Mouse (Mus musculus): ENCODE results near the gene Zfp872. TPM values are rescaled to one million over a fixed set of nuclear protein-coding genes. Genes with fewer than 3 reads are reported as not detected.
A peak's percentile ranks its signal among the peaks of the same experiment; 100 is the strongest.
"Not testable (repeated sequence)": the region's sequence is repeated elsewhere in the genome, so short reads cannot be mapped to it uniquely, and the experiment has no call there.

The Zfp872 gene
- total and polyA plus RNA-seq, 2 experiments from 2014 or later, result 0.14 to 0.16 TPM

DNA sequence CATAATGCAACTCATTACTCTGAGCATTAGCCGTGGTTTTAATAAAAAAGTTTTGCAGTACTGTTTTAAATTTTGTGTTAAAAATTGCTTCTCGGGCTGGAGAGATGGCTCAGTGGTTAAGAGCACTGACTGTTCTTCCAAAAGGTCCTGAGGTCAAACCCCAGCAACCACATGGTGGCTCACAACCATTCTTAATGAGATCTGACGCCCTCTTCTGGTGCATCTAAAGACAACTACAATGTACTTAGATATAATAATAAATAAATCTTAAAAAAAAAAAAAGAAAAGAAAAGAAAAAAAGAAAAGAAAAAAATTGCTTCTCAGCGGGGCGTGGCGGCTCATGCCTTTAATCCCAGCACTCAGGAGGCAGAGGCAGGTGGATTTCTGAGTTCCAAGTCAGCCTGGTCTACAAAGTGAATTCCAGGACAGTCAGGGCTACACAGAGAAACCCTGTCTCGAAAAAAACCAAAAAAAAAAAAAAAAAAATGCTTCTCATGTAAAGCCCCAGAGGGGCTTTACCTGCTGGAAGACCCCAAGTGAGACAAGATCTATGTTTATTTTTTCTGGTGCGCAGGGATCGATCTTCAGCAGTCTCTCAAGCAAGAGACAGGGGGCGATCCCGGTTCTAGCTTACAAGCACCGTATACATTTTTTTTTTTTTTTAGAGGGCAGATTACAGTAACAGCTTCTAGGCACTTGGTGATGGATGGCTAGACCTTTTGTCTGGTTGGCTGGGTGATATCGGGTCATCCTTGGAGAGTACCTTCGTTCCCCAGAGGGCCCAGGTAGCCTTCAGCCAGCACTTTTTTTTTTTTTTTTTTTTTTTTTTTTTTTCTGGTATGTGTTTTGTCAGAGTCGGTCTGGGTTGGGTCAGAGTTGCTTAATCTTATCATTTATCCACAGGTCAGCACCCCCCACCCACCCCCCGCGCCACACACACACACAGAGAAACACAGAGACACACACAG, 36.9 kb downstream of the Zfp872 start:
- Histone ChIP-seq H3K36me3 (ENCODE audit: insufficient read depth) (no peaks in the 10 kb centered on the region), H3K4me2 (ENCODE audit: low read depth) (peak overlapping the region; percentile 69), H3K4me3 (ENCODE audit: low read depth, low read length) (peak overlapping the region; percentile 80), H3K27ac (ENCODE audit: low read depth, low read length) (no peak overlapping the region), H3K9ac (peak overlapping the region; percentile 63), H3K4me1 (ENCODE audit: insufficient read depth) (no peaks in the 10 kb centered on the region), H3K9me3 (ENCODE audit: low read length) (no peaks in the 10 kb centered on the region), H3K27me3 (ENCODE audit: insufficient read depth, low read length) (no peaks in the 10 kb centered on the region)
- ATAC-seq (peak; percentile 21), DNase-seq (peak; percentile 60)
- 27% methylated on average over 17 of the region's 17 CpGs for WGBS
- TF ChIP-seq CTCF (IDR thresholded peaks at IDR 0.05; ENCODE audit: low read depth), result peak; percentile 38

DNA sequence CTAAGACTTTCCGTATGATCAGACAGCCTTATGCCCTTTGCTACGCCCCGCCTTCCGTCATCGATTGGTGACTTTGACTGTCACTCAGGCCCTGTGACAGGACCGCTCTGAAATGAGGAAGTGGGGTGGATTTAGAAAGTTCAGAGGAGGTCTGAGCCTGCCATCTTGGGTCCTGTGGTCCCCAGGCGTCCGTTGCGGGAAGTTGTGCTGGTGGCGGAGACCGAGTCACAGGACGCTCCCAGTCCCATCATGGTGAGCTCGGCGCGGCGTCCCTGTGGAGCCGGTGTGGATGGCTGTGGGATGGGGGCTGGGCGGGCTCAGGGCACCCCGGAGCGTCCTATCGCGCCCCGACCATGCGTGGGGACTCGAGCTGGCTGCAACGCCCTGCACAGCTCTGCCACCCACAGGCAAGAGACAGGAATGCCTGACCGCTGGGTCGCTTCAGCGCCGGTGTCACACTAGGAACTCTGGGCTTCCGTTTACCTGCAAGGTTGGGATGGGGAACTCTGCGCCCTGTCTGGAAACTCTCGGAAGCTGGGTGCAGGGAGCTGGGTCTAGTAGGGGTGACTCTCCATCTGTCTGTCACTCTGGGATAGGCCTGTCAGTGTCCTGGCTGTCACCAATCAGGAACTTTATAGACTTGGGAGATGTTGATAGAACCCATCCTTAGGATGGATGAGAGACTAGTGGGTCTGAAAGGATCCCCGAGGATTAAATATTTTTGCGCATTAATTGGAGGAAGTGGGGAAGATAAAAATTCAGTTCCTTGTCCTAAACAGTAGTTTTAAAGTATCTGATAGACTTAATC, 37.9 kb downstream of the Zfp872 start, which contains the start of gene Zfp809:
Gene Zfp809, plus strand, starts transcription at position 134 of the 808 bp plus-strand sequence.
- peak within 1 kb of the TSS; percentile 84 for H3K27ac ChIP-seq (ENCODE audit: low read depth, low read length)
- H3K27me3 ChIP-seq (ENCODE audit: insufficient read depth, low read length), result no peaks in the 10 kb centered on the region
- ATAC-seq (peak; percentile 99), DNase-seq (peak; percentile 97)
- WGBS, result 3% methylated on average over 35 of the region's 35 CpGs
- H3K9me3 ChIP-seq (ENCODE audit: low read length), result no peaks in the 10 kb centered on the region
- H3K4me3 ChIP-seq (ENCODE audit: low read depth, low read length), result peak within 1 kb of the TSS; percentile 80
- no peaks in the 10 kb centered on the region for H3K36me3 ChIP-seq (ENCODE audit: insufficient read depth)
- H3K4me2 ChIP-seq (ENCODE audit: low read depth), result peak within 1 kb of the TSS; percentile 69
- TF ChIP-seq CTCF (IDR thresholded peaks at IDR 0.05; ENCODE audit: low read depth), result peak; percentile 84
- peak within 1 kb of the TSS; percentile 63 for H3K9ac ChIP-seq
- H3K4me1 ChIP-seq (ENCODE audit: insufficient read depth), result no peaks in the 10 kb centered on the region

DNA sequence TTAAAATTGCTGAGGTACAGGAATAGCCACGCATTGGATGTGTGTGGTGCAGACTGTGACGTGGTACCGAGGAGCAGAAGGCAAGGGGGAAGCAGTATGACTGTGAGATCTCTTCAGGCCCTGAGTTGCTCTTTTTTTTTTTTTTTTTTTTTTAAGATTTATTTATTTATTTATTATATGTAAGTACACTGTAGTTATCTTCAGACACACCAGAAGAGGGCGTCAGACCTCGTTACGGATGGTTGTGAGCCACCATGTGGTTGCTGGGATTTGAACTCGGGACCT, 38.4 kb downstream of the Zfp872 start:
- ATAC-seq, DNase-seq, H3K9ac ChIP-seq: not testable (repeated sequence)

DNA sequence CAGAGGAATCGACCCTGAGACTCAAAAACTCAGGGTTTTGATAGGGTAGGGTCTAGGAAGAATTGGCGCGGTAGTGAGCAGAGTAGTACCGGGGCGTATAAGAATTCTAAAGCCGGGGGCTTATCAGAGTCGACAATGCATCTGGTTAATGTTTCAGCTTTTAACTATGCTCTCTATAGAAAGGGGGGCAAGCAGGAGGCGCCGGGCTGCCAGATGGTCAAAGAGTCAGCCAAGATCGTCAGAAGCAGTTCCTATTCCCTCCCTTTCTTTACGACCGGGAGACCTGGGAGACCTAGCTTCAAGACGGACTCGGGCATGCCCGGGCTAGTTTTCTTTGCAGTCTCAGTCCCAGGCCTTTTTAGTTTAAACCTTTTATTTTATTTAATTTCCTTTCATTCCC, 39.0 kb downstream of the Zfp872 start:
- Histone ChIP-seq H3K9ac (no peak overlapping the region), H3K9me3 (ENCODE audit: low read length) (no peaks in the 10 kb centered on the region), H3K36me3 (ENCODE audit: insufficient read depth) (no peaks in the 10 kb centered on the region), H3K4me3 (ENCODE audit: low read depth, low read length) (no peak overlapping the region), H3K4me1 (ENCODE audit: insufficient read depth) (no peaks in the 10 kb centered on the region), H3K4me2 (ENCODE audit: low read depth) (no peak overlapping the region), H3K27me3 (ENCODE audit: insufficient read depth, low read length) (no peaks in the 10 kb centered on the region), H3K27ac (ENCODE audit: low read depth, low read length) (no peak overlapping the region)
- no peak for TF ChIP-seq CTCF (IDR thresholded peaks at IDR 0.05; ENCODE audit: low read depth)
- DNase-seq (no peak), ATAC-seq (no peak)
- WGBS, result 93% methylated on average over 15 of the region's 15 CpGs

More for the DNA sequence above, 38.4 kb downstream of the Zfp872 start:
- not testable (repeated sequence) for H3K27me3 ChIP-seq (ENCODE audit: insufficient read depth, low read length); H3K36me3 ChIP-seq (ENCODE audit: insufficient read depth); H3K9me3 ChIP-seq (ENCODE audit: low read length); H3K4me1 ChIP-seq (ENCODE audit: insufficient read depth); H3K27ac ChIP-seq (ENCODE audit: low read depth, low read length)
- 74% methylated on average over 7 of the region's 7 CpGs for WGBS
- Histone ChIP-seq H3K4me2 (ENCODE audit: low read depth) (peak overlapping the region; percentile 69), H3K4me3 (ENCODE audit: low read depth, low read length) (peak overlapping the region; percentile 80)

DNA sequence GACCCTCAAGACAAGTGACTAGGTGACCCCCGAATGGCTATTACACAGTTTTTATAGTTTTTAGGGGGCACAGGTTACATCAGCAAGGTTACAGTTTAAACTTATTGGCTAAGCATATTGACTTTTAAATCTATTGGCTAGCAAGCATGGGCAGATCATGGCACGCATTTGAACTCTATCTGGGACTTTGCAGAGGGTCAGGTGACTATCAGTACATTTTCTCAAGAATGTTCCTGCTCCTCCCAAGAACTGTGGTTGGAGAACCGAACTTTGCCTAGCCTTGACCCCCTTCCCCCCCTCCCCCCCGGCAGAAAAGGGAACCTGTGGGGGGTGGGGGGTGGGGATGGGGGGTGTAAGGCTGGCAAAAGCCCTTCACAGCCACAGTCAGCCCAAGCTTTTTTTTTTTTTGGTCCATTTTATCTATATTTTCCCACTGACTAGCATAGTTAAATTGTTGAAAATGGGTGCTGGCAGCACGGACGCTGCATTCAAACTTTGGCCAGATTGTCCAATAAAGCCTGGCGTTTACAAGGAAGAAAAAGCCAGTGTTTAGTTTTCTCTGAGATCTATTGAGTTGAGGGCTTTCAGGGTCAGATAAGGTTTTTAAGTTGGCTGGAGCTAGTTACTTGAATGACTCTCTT, 41.6 kb downstream of the Zfp872 start:
- Histone ChIP-seq H3K9me3 (ENCODE audit: low read length) (no peaks in the 10 kb centered on the region), H3K4me3 (ENCODE audit: low read depth, low read length) (no peak overlapping the region), H3K36me3 (ENCODE audit: insufficient read depth) (no peaks in the 10 kb centered on the region), H3K4me1 (ENCODE audit: insufficient read depth) (no peaks in the 10 kb centered on the region), H3K27me3 (ENCODE audit: insufficient read depth, low read length) (no peaks in the 10 kb centered on the region), H3K9ac (no peak overlapping the region), H3K4me2 (ENCODE audit: low read depth) (no peak overlapping the region), H3K27ac (ENCODE audit: low read depth, low read length) (no peak overlapping the region)
- no peak for ATAC-seq
- no peak for TF ChIP-seq CTCF (IDR thresholded peaks at IDR 0.05; ENCODE audit: low read depth)
- DNase-seq, result no peak
- whole genome bisulfite sequencing, result 92% methylated on average over 7 of the region's 7 CpGs

DNA sequence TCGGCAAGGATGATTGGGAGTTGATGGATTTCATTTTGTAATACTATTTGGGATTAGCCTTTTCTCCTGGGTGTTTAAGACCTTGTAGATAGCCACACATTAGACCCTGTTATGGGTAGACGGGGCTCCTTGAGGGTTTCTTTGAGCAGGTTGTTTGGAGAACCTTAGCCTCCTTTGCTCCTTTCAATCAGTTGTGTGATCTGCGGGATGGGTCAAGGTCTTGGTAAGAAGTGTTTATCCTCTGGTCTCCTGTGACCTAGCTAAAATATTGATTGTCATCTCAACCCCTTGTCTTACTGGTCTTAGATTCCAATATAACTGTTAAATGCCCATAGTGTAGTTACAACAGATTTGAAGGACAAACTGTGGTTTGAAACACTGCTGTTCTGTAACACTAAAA, 42.2 kb downstream of the Zfp872 start:
- H3K9ac ChIP-seq, result no peak overlapping the region
- no peaks in the 10 kb centered on the region for H3K27me3 ChIP-seq (ENCODE audit: insufficient read depth, low read length)
- no peaks in the 10 kb centered on the region for H3K36me3 ChIP-seq (ENCODE audit: insufficient read depth)
- H3K27ac ChIP-seq (ENCODE audit: low read depth, low read length), result no peak overlapping the region
- WGBS, result 91% methylated on average over 3 of the region's 3 CpGs
- no peak for TF ChIP-seq CTCF (IDR thresholded peaks at IDR 0.05; ENCODE audit: low read depth)
- no peaks in the 10 kb centered on the region for H3K9me3 ChIP-seq (ENCODE audit: low read length)
- no peak for ATAC-seq
- no peak overlapping the region for H3K4me3 ChIP-seq (ENCODE audit: low read depth, low read length)
- H3K4me1 ChIP-seq (ENCODE audit: insufficient read depth), result no peaks in the 10 kb centered on the region
- H3K4me2 ChIP-seq (ENCODE audit: low read depth), result no peak overlapping the region
- no peak for DNase-seq

Measured in forebrain, postnatal 0 days (tissue).